Mouse (Mus musculus) hindbrain, postnatal 0 days (tissue): Measurements from ENCODE around the gene 1700028K03Rik. TPM values are rescaled to one million over a fixed set of nuclear protein-coding genes. Genes with fewer than 3 reads are reported as not detected.

Experiments used
- ATAC-seq: fragments of 200-750 bp; cut with Nextera tagmentation; 2 replicates; pipeline ENCODE4 v1.8.0; 2017; ENCODE audit warnings: mild to moderate bottlenecking, moderate TSS enrichment, moderate library complexity
- DNase-seq: peaks from one replicate; pipeline ENCODE4 v3.0.0-alpha.2; 2015; ENCODE audit warnings: low spot score
- H3K27ac ChIP-seq: fragments of 300-500 bp; sonication (generic); 2 replicates; pipeline ENCODE4 v1.5.1; 2014; ENCODE audit warnings: mild to moderate bottlenecking
- H3K27me3 ChIP-seq: fragments of 300-500 bp; sonication (generic); 2 replicates; pipeline ENCODE4 v1.6.1; 2014; ENCODE audit warnings: low read length, mixed read lengths; ENCODE audit not compliant: insufficient read depth
- H3K36me3 ChIP-seq: fragments of 300-500 bp; sonication (generic); 2 replicates; pipeline ENCODE4 v1.6.1; 2014; ENCODE audit warnings: low read length, mixed read lengths; ENCODE audit not compliant: insufficient read depth
- H3K4me1 ChIP-seq: fragments of 300-500 bp; sonication (generic); 2 replicates; pipeline ENCODE4 v1.6.1; 2014; ENCODE audit warnings: antibody characterized with exemption, low read length, mixed read lengths; ENCODE audit not compliant: insufficient read depth
- H3K4me2 ChIP-seq: fragments of 300-500 bp; sonication (generic); 2 replicates; pipeline ENCODE4 v1.6.1; 2014; ENCODE audit warnings: low read depth, mild to moderate bottlenecking, low read length, moderate library complexity, mixed read lengths
- H3K4me3 ChIP-seq: fragments of 300-500 bp; sonication (generic); 2 replicates; pipeline ENCODE4 v1.5.1; 2014; ENCODE audit warnings: low read length
- H3K9ac ChIP-seq: fragments of 300-500 bp; sonication (generic); replicated peaks from 2 replicates; pipeline ENCODE4 v1.6.1; 2014; ENCODE audit warnings: mild to moderate bottlenecking, low read length, moderate library complexity, mixed read lengths
- H3K9me3 ChIP-seq: fragments of 300-500 bp; sonication (generic); 2 replicates; pipeline ENCODE4 v1.6.1; 2016; ENCODE audit warnings: low read length, mixed read lengths
- CTCF ChIP-seq: IDR thresholded peaks from 2 replicates; pipeline ENCODE4 v1.5.1; 2016; ENCODE audit warnings: antibody characterized with exemption, control low read depth, low read depth
- WGBS: fragments of 180-500 bp; shearing (Covaris S2); extraction: QIAGEN DNeasy Blood & Tissue Kit; methylation state at CpG from one replicate; pipeline ENCODE4 v1.1.7; 2014; 5-methylcytosine and 5-hydroxymethylcytosine counted together
- polyA plus RNA-seq: library from polyadenylated mRNA; unstranded; fragments of >200 nt; fragmentation: Nextera tagmentation; extraction: Ambion mirVana; gene quantifications from 2 replicates; pipeline ENCODE4 v1.2.1, GENCODE M21; 2015
- total RNA-seq: library from RNA; depleted of rRNA; stranded (reverse); fragments of >200 nt; gene quantifications from 2 replicates; pipeline ENCODE4 v1.2.3, GENCODE M21; 2014; rRNA removed

1700028K03Rik gene
- total and polyA plus RNA-seq, 2 experiments from 2014 or later = 0.10 to 0.25 TPM

GRCm38 (mm10) chr5:107554336-107554735 is 19.8 kb downstream of the 1700028K03Rik start:
- no peak overlapping the region for H3K4me2 ChIP-seq
- ATAC-seq (no peak), DNase-seq (no peak)
- H3K27ac ChIP-seq = no peak overlapping the region
- H3K9ac ChIP-seq = no peak overlapping the region
- peaks cover 20% of the 10 kb centered on the region for H3K36me3 ChIP-seq
- TF ChIP-seq CTCF = no peak
- H3K9me3 ChIP-seq = no peaks in the 10 kb centered on the region
- H3K4me1 ChIP-seq = no peaks in the 10 kb centered on the region
- 93% methylated on average over 5 of the region's 5 CpGs for WGBS
- no peaks in the 10 kb centered on the region for H3K27me3 ChIP-seq
- H3K4me3 ChIP-seq = no peak overlapping the region

- no peak for ATAC-seq
- WGBS = 89% methylated on average over 3 of the region's 3 CpGs
- Histone ChIP-seq H3K9ac (no peak overlapping the region), H3K4me2 (no peak overlapping the region), H3K4me1 (no peaks in the 10 kb centered on the region), H3K27me3 (no peaks in the 10 kb centered on the region), H3K4me3 (no peak overlapping the region), H3K27ac (no peak overlapping the region), H3K36me3 (peaks cover 30% of the 10 kb centered on the region), H3K9me3 (no peaks in the 10 kb centered on the region)
- no peak for DNase-seq
- TF ChIP-seq CTCF = no peak
Observed at GRCm38 (mm10) chr5:107556969-107557368, 22.5 kb downstream of the 1700028K03Rik start.

GRCm38 (mm10) chr5:107569148-107569547 is 34.6 kb downstream of the 1700028K03Rik start:
- Histone ChIP-seq H3K27me3 (no peaks in the 10 kb centered on the region), H3K36me3 (peaks cover 20% of the 10 kb centered on the region), H3K9me3 (no peaks in the 10 kb centered on the region), H3K4me1 (no peaks in the 10 kb centered on the region), H3K4me2 (no peak overlapping the region), H3K27ac (peak overlapping the region; percentile 51; the same call in 1 of the 2 replicates), H3K9ac (no peak overlapping the region), H3K4me3 (no peak overlapping the region)
- peak; percentile 48 for DNase-seq
- no peak for TF ChIP-seq CTCF
- ATAC-seq = peak; percentile 79
- 82% methylated on average over 9 of the region's 9 CpGs for WGBS

- H3K27ac ChIP-seq = peak within 1 kb of the TSS; percentile 88
- peaks cover 14% of the 10 kb centered on the region for H3K36me3 ChIP-seq
- peak within 1 kb of the TSS; percentile 74 for H3K4me2 ChIP-seq
- H3K9me3 ChIP-seq = no peaks in the 10 kb centered on the region
- ATAC-seq (peak; percentile 98), DNase-seq (peak; percentile 93)
- WGBS = 1% methylated on average over 47 of the region's 64 CpGs
- H3K4me1 ChIP-seq = peaks cover 4% of the 10 kb centered on the region; the same call in 1 of the 2 replicates
- TF ChIP-seq CTCF = peak; percentile 33
- H3K4me3 ChIP-seq = peak within 1 kb of the TSS; percentile 58
- peak within 1 kb of the TSS; percentile 71 for H3K9ac ChIP-seq
- no peaks in the 10 kb centered on the region for H3K27me3 ChIP-seq
Observed at GRCm38 (mm10) chr5:107597301-107598077, 63.0 kb downstream of the 1700028K03Rik start, which contains the start of the genes Rpap2 and Glmn. Rpap2 (plus strand) TSS chr5:107597373. Glmn (minus strand) TSS chr5:107597888.

- no peak for TF ChIP-seq CTCF
- Histone ChIP-seq H3K9ac (peak overlapping the region; percentile 71), H3K4me2 (peak overlapping the region; percentile 74), H3K27ac (peak overlapping the region; percentile 88), H3K27me3 (no peaks in the 10 kb centered on the region), H3K4me1 (peaks cover 4% of the 10 kb centered on the region; the same call in 1 of the 2 replicates), H3K36me3 (peaks cover 17% of the 10 kb centered on the region), H3K9me3 (no peaks in the 10 kb centered on the region), H3K4me3 (peak overlapping the region; percentile 58)
- DNase-seq = no peak
- 26% methylated on average over 4 of the region's 4 CpGs for WGBS
- ATAC-seq = no peak
Observed at GRCm38 (mm10) chr5:107598380-107598779, 63.9 kb downstream of the 1700028K03Rik start.

Other genes starting within 250 kb of the 1700028K03Rik start
- gene Tgfbr3, start 245.1 kb upstream of the 1700028K03Rik start, total RNA-seq = 21.7 and 21.8 TPM in 2 replicates
- gene Tgfbr3, start 245.1 kb upstream of the 1700028K03Rik start, polyA plus RNA-seq = 4.6 and 4.8 TPM in 2 replicates
- gene Brdt, start 203.6 kb upstream of the 1700028K03Rik start, total RNA-seq = 4.8 and 5.1 TPM in 2 replicates
- gene Brdt, start 203.6 kb upstream of the 1700028K03Rik start, polyA plus RNA-seq = 3.8 and 4.7 TPM in 2 replicates
- 1.8 and 8.1 TPM in 2 replicates for gene Ephx4, start 132.0 kb upstream of the 1700028K03Rik start, total RNA-seq
- 5.5 and 5.9 TPM in 2 replicates for gene Ephx4, start 132.0 kb upstream of the 1700028K03Rik start, polyA plus RNA-seq
- not detected in 2 replicates for gene Lpcat2b, start 103.2 kb upstream of the 1700028K03Rik start, total RNA-seq
- not detected in 2 replicates for gene Lpcat2b, start 103.2 kb upstream of the 1700028K03Rik start, polyA plus RNA-seq
- 26.5 and 28.8 TPM in 2 replicates for gene Btbd8, start 96.7 kb upstream of the 1700028K03Rik start, total RNA-seq
- gene Btbd8, start 96.7 kb upstream of the 1700028K03Rik start, polyA plus RNA-seq = 22.4 and 23.0 TPM in 2 replicates
- gene Gm42669, start 27.1 kb upstream of the 1700028K03Rik start, total RNA-seq = 0.16 and 0.32 TPM in 2 replicates
- gene Gm42669, start 27.1 kb upstream of the 1700028K03Rik start, polyA plus RNA-seq = 0.43 and 0.64 TPM in 2 replicates
- gene Rpap2, start 62.7 kb downstream of the 1700028K03Rik start, total RNA-seq = 11.1 and 14.3 TPM in 2 replicates
- 21.5 and 23.4 TPM in 2 replicates for gene Rpap2, start 62.7 kb downstream of the 1700028K03Rik start, polyA plus RNA-seq
- gene Glmn, start 63.2 kb downstream of the 1700028K03Rik start, total RNA-seq = 6.6 and 17.8 TPM in 2 replicates
- 32.6 and 33.6 TPM in 2 replicates for gene Glmn, start 63.2 kb downstream of the 1700028K03Rik start, polyA plus RNA-seq
- gene Gfi1, start 191.3 kb downstream of the 1700028K03Rik start, total RNA-seq = 0.05 TPM in 1 of 2 replicates, not detected in the other
- 0.06 TPM in 1 of 2 replicates, not detected in the other for gene Gfi1, start 191.3 kb downstream of the 1700028K03Rik start, polyA plus RNA-seq